Mouse (Mus musculus) lung, postnatal 25 days (tissue): Measurements from ENCODE around the gene Wdr4.
"Not testable (repeated sequence)": the region's sequence is repeated elsewhere in the genome, so short reads cannot be mapped to it uniquely, and the experiment has no call there.

Experiments used
- DNase-seq: peaks from one replicate; pipeline ENCODE4 v3.0.0; 2022; ENCODE audit warnings: low spot score

The Wdr4 gene

GRCm38 (mm10) chr17:31519946-31520838 lies at the start of gene Wdr4, which contains the start of gene Ndufv3:
Gene Wdr4 (minus strand): TSS chr17:31519980.
Gene Ndufv3 (plus strand): TSS chr17:31520115.
- DNase-seq = peak; percentile 100

GRCm38 (mm10) chr17:31566276-31566675 lies 46.5 kb upstream of the Wdr4 start:
- no peak for DNase-seq

- DNase-seq = peak; percentile 55
Measured at GRCm38 (mm10) chr17:31565141-31566056, 45.6 kb upstream of the Wdr4 start.

- DNase-seq = no peak
Measured at GRCm38 (mm10) chr17:31564858-31565140, 45.0 kb upstream of the Wdr4 start.

- peak; percentile 99 for DNase-seq
Measured at GRCm38 (mm10) chr17:31564015-31564857, 44.5 kb upstream of the Wdr4 start, which contains the start of gene Pknox1. Gene Pknox1 (plus strand): TSS chr17:31564734.

GRCm38 (mm10) chr17:31563632-31564014 lies 43.8 kb upstream of the Wdr4 start:
- DNase-seq = peak; percentile 23

GRCm38 (mm10) chr17:31559021-31559789 lies 39.4 kb upstream of the Wdr4 start:
- DNase-seq = no peak

- DNase-seq = no peak
Measured at GRCm38 (mm10) chr17:31557947-31558542, 38.3 kb upstream of the Wdr4 start.

GRCm38 (mm10) chr17:31557124-31557880 lies 37.5 kb upstream of the Wdr4 start:
- no peak for DNase-seq

GRCm38 (mm10) chr17:31556253-31556652 lies 36.5 kb upstream of the Wdr4 start:
- no peak for DNase-seq

- not testable (repeated sequence) for DNase-seq
Measured at GRCm38 (mm10) chr17:31552601-31553000, 32.8 kb upstream of the Wdr4 start.

GRCm38 (mm10) chr17:31549389-31549788 lies 29.6 kb upstream of the Wdr4 start:
- DNase-seq = no peak

- no peak for DNase-seq
Measured at GRCm38 (mm10) chr17:31547974-31548373, 28.2 kb upstream of the Wdr4 start.

GRCm38 (mm10) chr17:31546444-31547196 lies 26.8 kb upstream of the Wdr4 start:
- no peak for DNase-seq

- no peak for DNase-seq
Measured at GRCm38 (mm10) chr17:31543574-31543973, 23.8 kb upstream of the Wdr4 start.

GRCm38 (mm10) chr17:31541460-31541831 lies 21.7 kb upstream of the Wdr4 start:
- no peak for DNase-seq

GRCm38 (mm10) chr17:31540809-31541459 lies 21.2 kb upstream of the Wdr4 start:
- no peak for DNase-seq

GRCm38 (mm10) chr17:31540101-31540500 lies 20.3 kb upstream of the Wdr4 start:
- no peak for DNase-seq
